Mouse (Mus musculus) MEL (cell line): ENCODE data around the gene Trim8. TPM values are rescaled to one million over a fixed set of nuclear protein-coding genes. Genes with fewer than 3 reads are reported as not detected.

ENCODE experiments used
- DNase-seq: peaks from one replicate; pipeline ENCODE4 v3.0.0; 2011; ENCODE audit warnings: low read depth, low spot score
- H3K27ac ChIP-seq: 2 replicates; pipeline ENCODE4 v1.5.1; 2012; ENCODE audit warnings: low read depth, mild to moderate bottlenecking, control low read depth, low read length, moderate library complexity; ENCODE audit not compliant: control insufficient read depth
- H3K27me3 ChIP-seq, 2 experiments: fragments of 150-350 bp in 1 of 2; sonication (generic) in 1 of 2; 2 replicates each; pipeline ENCODE4 v1.6.1; 2012; ENCODE audit warnings: low read length in 2 of 2, mild to moderate bottlenecking in 2 of 2, improper control_type of control experiment in 1 of 2, moderate library complexity in 1 of 2; ENCODE audit not compliant: insufficient read depth in 2 of 2, control insufficient read depth in 1 of 2
- H3K36me3 ChIP-seq, 2 experiments: 2 replicates each; pipeline ENCODE4 v1.6.1; 2012 to 2014; ENCODE audit warnings: low read length in 2 of 2, improper control_type of control experiment in 1 of 2, inconsistent platforms in 1 of 2, mild to moderate bottlenecking in 1 of 2; ENCODE audit not compliant: insufficient read depth in 2 of 2, control insufficient read depth in 1 of 2
- H3K4me1 ChIP-seq, 2 experiments: fragments of 150-350 bp in 1 of 2; sonication (generic) in 1 of 2; 2 replicates each; pipeline ENCODE4 v1.6.1; 2012; ENCODE audit warnings: low read length in 2 of 2, improper control_type of control experiment in 1 of 2, mild to moderate bottlenecking in 1 of 2; ENCODE audit not compliant: insufficient read depth in 2 of 2, control insufficient read depth in 1 of 2
- H3K4me3 ChIP-seq, 2 experiments: fragments of 150-350 bp in 1 of 2; sonication (generic) in 1 of 2; 2 replicates each; pipeline ENCODE4 v1.5.1; 2012; ENCODE audit warnings: low read depth in 2 of 2, low read length in 2 of 2, mild to moderate bottlenecking in 2 of 2, moderate library complexity in 2 of 2, control low read depth in 1 of 2, improper control_type of control experiment in 1 of 2; ENCODE audit not compliant: control insufficient read depth in 1 of 2, insufficient read depth in 1 of 2
- H3K79me2 ChIP-seq: 2 replicates; pipeline ENCODE4 v1.6.1; 2012; ENCODE audit warnings: mild to moderate bottlenecking, low read length, moderate library complexity; ENCODE audit not compliant: control insufficient read depth, poor library complexity, insufficient read depth
- H3K9ac ChIP-seq: 2 replicates; pipeline ENCODE4 v1.6.1; 2012; ENCODE audit warnings: low read depth, mild to moderate bottlenecking, control low read depth, low read length, moderate library complexity; ENCODE audit not compliant: control insufficient read depth, poor library complexity, severe bottlenecking
- H3K9me3 ChIP-seq: fragments of 150-350 bp; sonication (generic); replicated peaks from 2 replicates; pipeline ENCODE4 v1.6.1; 2012; ENCODE audit warnings: mild to moderate bottlenecking, low read length, improper control_type of control experiment, moderate library complexity; ENCODE audit not compliant: insufficient read depth
- EP300 ChIP-seq, 2 experiments: IDR thresholded peaks; 2 replicates each; pipeline ENCODE4 v1.6.1; 2011; ENCODE audit warnings: improper control_type of control experiment in 2 of 2, low read length in 2 of 2, low read depth in 1 of 2, mild to moderate bottlenecking in 1 of 2
- ETS1 ChIP-seq: IDR thresholded peaks from 2 replicates; pipeline ENCODE4 v1.6.1; 2012; ENCODE audit warnings: low read depth, mild to moderate bottlenecking, inconsistent platforms, low read length, improper control_type of control experiment, moderate library complexity
- GABPA ChIP-seq: IDR thresholded peaks from 2 replicates; pipeline ENCODE4 v1.6.1; 2012; ENCODE audit warnings: low read depth, mild to moderate bottlenecking, inconsistent platforms, low read length, improper control_type of control experiment, moderate library complexity
- GATA1 ChIP-seq: IDR thresholded peaks from 2 replicates; pipeline ENCODE4 v1.6.1; 2011; ENCODE audit warnings: low read depth, low read length, improper control_type of control experiment
- JUND ChIP-seq: IDR thresholded peaks from 2 replicates; pipeline ENCODE4 v1.6.1; 2011; ENCODE audit warnings: low read depth, mild to moderate bottlenecking, improper control_type of control experiment, low read length
- KAT2A ChIP-seq: conservative IDR thresholded peaks from 2 replicates; pipeline ENCODE4 v1.6.1; 2012; ENCODE audit warnings: low read depth, low read length, improper control_type of control experiment, inconsistent platforms
- MAFK ChIP-seq: IDR thresholded peaks from 2 replicates; pipeline ENCODE4 v1.6.1; 2011; ENCODE audit warnings: low read depth, mild to moderate bottlenecking, low read length, improper control_type of control experiment, borderline replicate concordance
- MEF2A ChIP-seq: IDR thresholded peaks from 2 replicates; pipeline ENCODE4 v1.6.1; 2014; ENCODE audit warnings: low read depth, mild to moderate bottlenecking, inconsistent platforms, low read length, improper control_type of control experiment; ENCODE audit not compliant: poor library complexity, insufficient replicate concordance, severe bottlenecking; ENCODE audit errors: extremely low read depth
- MXI1 ChIP-seq: IDR thresholded peaks from 2 replicates; pipeline ENCODE4 v1.6.1; 2011; ENCODE audit warnings: mild to moderate bottlenecking, low read depth, low read length, improper control_type of control experiment
- MYB ChIP-seq: IDR thresholded peaks from 2 replicates; pipeline ENCODE4 v1.6.1; 2011; ENCODE audit warnings: mild to moderate bottlenecking, low read depth, low read length, improper control_type of control experiment
- MYC ChIP-seq: IDR thresholded peaks from 2 replicates; pipeline ENCODE4 v1.6.1; 2011; ENCODE audit warnings: low read depth, mild to moderate bottlenecking, low read length, improper control_type of control experiment, moderate library complexity
- POLR2AphosphoS2 ChIP-seq: IDR thresholded peaks from 2 replicates; pipeline ENCODE4 v1.6.1; 2011; ENCODE audit warnings: low read length, improper control_type of control experiment
- POLR2AphosphoS5 ChIP-seq: IDR thresholded peaks from 2 replicates; pipeline ENCODE4 v1.6.1; 2012; ENCODE audit warnings: low read depth, borderline replicate concordance, mild to moderate bottlenecking, inconsistent platforms, low read length, moderate library complexity, mixed read lengths
- RAD21 ChIP-seq: IDR thresholded peaks from 2 replicates; pipeline ENCODE4 v1.6.1; 2011; ENCODE audit warnings: mild to moderate bottlenecking, low read depth, low read length, improper control_type of control experiment
- TBP ChIP-seq: IDR thresholded peaks from 2 replicates; pipeline ENCODE4 v1.8.0; 2011; ENCODE audit warnings: low read depth, low read length, improper control_type of control experiment
- TCF12 ChIP-seq: IDR thresholded peaks from 2 replicates; pipeline ENCODE4 v1.6.1; 2014; ENCODE audit warnings: low read depth, mild to moderate bottlenecking, inconsistent platforms, low read length, improper control_type of control experiment, moderate library complexity
- ZC3H11A ChIP-seq: IDR thresholded peaks from 2 replicates; pipeline ENCODE4 v1.6.1; 2012; ENCODE audit warnings: low read depth, mild to moderate bottlenecking, inconsistent platforms, low read length, improper control_type of control experiment
- ZKSCAN1 ChIP-seq: IDR thresholded peaks from 2 replicates; pipeline ENCODE4 v1.6.1; 2012; ENCODE audit warnings: low read depth, mild to moderate bottlenecking, inconsistent platforms, low read length, improper control_type of control experiment, moderate library complexity
- ZMIZ1 ChIP-seq: IDR thresholded peaks from 2 replicates; pipeline ENCODE4 v1.6.1; 2012; ENCODE audit warnings: low read depth, mild to moderate bottlenecking, inconsistent platforms, low read length, improper control_type of control experiment, moderate library complexity
- ZNF384 ChIP-seq: IDR thresholded peaks from 2 replicates; pipeline ENCODE4 v1.6.1; 2012; ENCODE audit warnings: low read depth, mild to moderate bottlenecking, inconsistent platforms, low read length, improper control_type of control experiment
- polyA plus RNA-seq, 2 experiments: library from polyadenylated mRNA; stranded (reverse) in 1 of 2; unstranded in 1 of 2; fragments of >175 nt in 1 of 2; fragments of >200 nt in 1 of 2; gene quantifications; 2 replicates each; pipeline versions ENCODE4 v1.2.1 to v1.2.4; 2012; ENCODE audit warnings: low replicate concordance in 2 of 2, low read depth in 1 of 2; ENCODE audit not compliant: insufficient read length in 2 of 2, insufficient read depth in 1 of 2, missing spikeins in 1 of 2
- total RNA-seq: library from RNA; depleted of rRNA; stranded (reverse); fragments of 300-350 nt; gene quantifications from 2 replicates; pipeline ENCODE4 v1.2.3, GENCODE M21; 2012

The Trim8 gene
- total and polyA plus RNA-seq, 3 experiments, result 19.1 to 57.2 TPM; not detected in 1

- H3K36me3 ChIP-seq, result peaks cover 0 to 15% of the 10 kb centered on the region in 2 experiments; a peak in 2 of 4 replicates
- H3K79me2 ChIP-seq, result no peaks in the 10 kb centered on the region
- no peak for DNase-seq
- no peaks in the 10 kb centered on the region for H3K27me3 ChIP-seq
- H3K9ac ChIP-seq, result peak overlapping the region; percentile 50
- TF ChIP-seq MXI1 (no peak), POLR2AphosphoS5 (no peak), ZNF384 (no peak), ZKSCAN1 (no peak), ZMIZ1 (no peak), JUND (no peak), MAFK (no peak), KAT2A (no peak), GATA1 (no peak), ETS1 (no peak), MEF2A (no peak), MYB (no peak), GABPA (no peak), POLR2AphosphoS2 (no peak)
- no peaks in the 10 kb centered on the region for H3K9me3 ChIP-seq
- peaks cover 8 to 18% of the 10 kb centered on the region in 2 experiments for H3K4me1 ChIP-seq
- H3K4me3 ChIP-seq, result no peak overlapping the region
- peak overlapping the region; percentile 75 for H3K27ac ChIP-seq
These were observed 45.9 kb upstream of the Trim8 start for GRCm38 (mm10) chr19:46455556-46455955.

DNA sequence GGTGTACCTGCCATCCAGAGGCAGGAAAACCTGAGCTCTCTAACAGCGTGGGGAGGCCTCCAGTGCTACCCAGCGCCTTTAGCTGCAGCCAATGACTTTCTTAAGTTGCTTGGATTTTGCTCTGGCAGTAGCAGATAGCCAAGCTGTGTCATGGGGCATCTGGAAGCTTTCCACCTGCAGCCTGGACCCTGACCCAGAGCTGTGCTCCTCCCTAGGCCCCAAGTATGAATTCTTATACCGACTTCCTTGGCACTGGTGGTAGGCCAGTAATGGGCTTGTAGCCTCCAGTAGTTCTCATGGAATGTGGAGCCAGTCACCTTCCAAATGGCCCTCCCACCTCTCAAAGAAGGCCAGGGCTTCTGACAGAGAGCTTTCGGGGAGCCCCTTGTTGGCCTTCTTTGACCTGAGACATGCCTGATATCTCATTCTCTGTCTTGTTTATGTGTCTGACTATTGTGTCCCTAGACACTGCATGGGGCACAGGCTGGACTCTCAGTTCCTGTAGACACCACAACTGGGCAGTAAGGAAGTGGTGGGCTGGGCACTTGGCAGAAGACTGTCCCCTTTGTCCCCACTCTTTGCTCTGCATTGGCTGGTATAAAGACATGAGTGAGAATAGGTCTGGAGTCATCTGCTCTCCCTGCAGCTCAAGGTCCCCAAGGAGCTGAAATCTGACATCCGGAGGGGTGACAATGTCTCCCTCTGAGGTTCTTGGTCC is 45.3 kb upstream of the Trim8 start:
- TF ChIP-seq TBP (no peak), ETS1 (no peak), MEF2A (no peak), ZC3H11A (no peak), POLR2AphosphoS2 (no peak), MYC (no peak), EP300 (IDR thresholded peaks at IDR 0.05; ENCODE audit: low read depth in 1 of 2, low read length in 2 of 2) (0 out of 4 replicates have a peak, but pooled peaks of 1 of the 2 experiments have one; percentile 5), TCF12 (no peak), RAD21 (no peak)
- Histone ChIP-seq H3K4me1 (peaks cover 8 to 18% of the 10 kb centered on the region in 2 experiments), H3K79me2 (no peaks in the 10 kb centered on the region), H3K4me3 (no peak overlapping the region), H3K27me3 (no peaks in the 10 kb centered on the region), H3K27ac (no peak overlapping the region), H3K9ac (no peak overlapping the region), H3K9me3 (no peaks in the 10 kb centered on the region), H3K36me3 (peaks cover 0 to 15% of the 10 kb centered on the region in 2 experiments; a peak in 2 of 4 replicates)
- DNase-seq, result no peak
